Mouse (Mus musculus) urinary bladder, adult 2 months (tissue): ENCODE measurements around the gene Mef2d. TPM values are rescaled to one million over a fixed set of nuclear protein-coding genes. Genes with fewer than 3 reads are reported as not detected.

ENCODE experiments used
- DNase-seq: peaks from one replicate; pipeline ENCODE4 v3.0.0; 2022; ENCODE audit warnings: low spot score
- polyA plus RNA-seq: library from polyadenylated mRNA; depleted of rRNA; stranded (reverse); fragments of >200 nt; gene quantifications from 2 replicates; pipeline ENCODE4 v1.2.3, GENCODE M21; 2012; rRNA removed

Mef2d gene
- 34.6 and 51.0 TPM in 2 replicates for polyA plus RNA-seq

- peak; percentile 90 for DNase-seq
Measured at GRCm38 (mm10) chr3:88141787-88142523, at the start of gene Mef2d. Gene Mef2d (plus strand): TSS chr3:88142372.

GRCm38 (mm10) chr3:88094126-88094525, 48.0 kb upstream of the Mef2d start:
- no peak for DNase-seq

GRCm38 (mm10) chr3:88097666-88098065, 44.5 kb upstream of the Mef2d start:
- DNase-seq = no peak

GRCm38 (mm10) chr3:88100251-88100650, 41.9 kb upstream of the Mef2d start:
- no peak for DNase-seq

GRCm38 (mm10) chr3:88101736-88102135, 40.4 kb upstream of the Mef2d start:
- no peak for DNase-seq

- DNase-seq = no peak
Measured at GRCm38 (mm10) chr3:88102196-88102595, 40.0 kb upstream of the Mef2d start.

GRCm38 (mm10) chr3:88102611-88103010, 39.6 kb upstream of the Mef2d start:
- no peak for DNase-seq

GRCm38 (mm10) chr3:88106126-88106525, 36.0 kb upstream of the Mef2d start:
- DNase-seq = no peak

- DNase-seq = no peak
Measured at GRCm38 (mm10) chr3:88109126-88109525, 33.0 kb upstream of the Mef2d start.

GRCm38 (mm10) chr3:88114396-88114795, 27.8 kb upstream of the Mef2d start:
- DNase-seq = no peak

- no peak for DNase-seq
Measured at GRCm38 (mm10) chr3:88120117-88120651, 22.0 kb upstream of the Mef2d start.

- no peak for DNase-seq
Measured at GRCm38 (mm10) chr3:88121164-88122131, 20.7 kb upstream of the Mef2d start.

- DNase-seq = no peak
Measured at GRCm38 (mm10) chr3:88125195-88125594, 17.0 kb upstream of the Mef2d start.

GRCm38 (mm10) chr3:88126181-88126580, 16.0 kb upstream of the Mef2d start:
- DNase-seq = no peak

- DNase-seq = no peak
Measured at GRCm38 (mm10) chr3:88127636-88128035, 14.5 kb upstream of the Mef2d start.

GRCm38 (mm10) chr3:88128056-88128455, 14.1 kb upstream of the Mef2d start:
- no peak for DNase-seq

- DNase-seq = no peak
Measured at GRCm38 (mm10) chr3:88129006-88129405, 13.2 kb upstream of the Mef2d start.

- no peak for DNase-seq
Measured at GRCm38 (mm10) chr3:88131071-88131470, 11.1 kb upstream of the Mef2d start.

- no peak for DNase-seq
Measured at GRCm38 (mm10) chr3:88132492-88132891, 9.7 kb upstream of the Mef2d start.

- DNase-seq = no peak
Measured at GRCm38 (mm10) chr3:88133187-88133771, 8.9 kb upstream of the Mef2d start.

GRCm38 (mm10) chr3:88136346-88136745, 5.8 kb upstream of the Mef2d start:
- no peak for DNase-seq

GRCm38 (mm10) chr3:88136945-88137494, 5.2 kb upstream of the Mef2d start:
- DNase-seq = no peak
